Mouse (Mus musculus): ENCODE measurements around the gene Slc9c1.
"Not testable (repeated sequence)": the region's sequence is repeated elsewhere in the genome, so short reads cannot be mapped to it uniquely, and the experiment has no call there.

The Slc9c1 gene

GRCm38 (mm10) chr16:45535009-45535408 is at the start of gene Slc9c1:
Slc9c1 (plus strand) TSS chr16:45535309.
- no peak for DNase-seq (ENCODE audit: low spot score)

- no peak for DNase-seq (ENCODE audit: low spot score)
Measured at GRCm38 (mm10) chr16:45492927-45493326, 42.2 kb upstream of the Slc9c1 start, which contains the start of gene Gm609. Gm609 (minus strand) TSS chr16:45492969.

- DNase-seq (ENCODE audit: low spot score), result no peak
Measured at GRCm38 (mm10) chr16:45495326-45495725, 39.8 kb upstream of the Slc9c1 start.

- DNase-seq (ENCODE audit: low spot score), result no peak
Measured at GRCm38 (mm10) chr16:45525551-45525950, 9.6 kb upstream of the Slc9c1 start.

- DNase-seq (ENCODE audit: low spot score), result no peak
Measured at GRCm38 (mm10) chr16:45531950-45532349, 3.2 kb upstream of the Slc9c1 start, which contains the start of gene Gm17783. Gm17783 (minus strand) TSS chr16:45532050.

GRCm38 (mm10) chr16:45538342-45538741 is 3.2 kb downstream of the Slc9c1 start:
- DNase-seq (ENCODE audit: low spot score), result not testable (repeated sequence)

GRCm38 (mm10) chr16:45542108-45542507 is 7.0 kb downstream of the Slc9c1 start:
- DNase-seq (ENCODE audit: low spot score), result no peak

- no peak for DNase-seq (ENCODE audit: low spot score)
Measured at GRCm38 (mm10) chr16:45544341-45544740, 9.2 kb downstream of the Slc9c1 start.

GRCm38 (mm10) chr16:45547982-45548381 is 12.9 kb downstream of the Slc9c1 start:
- no peak for DNase-seq (ENCODE audit: low spot score)

- DNase-seq (ENCODE audit: low spot score), result no peak
Measured at GRCm38 (mm10) chr16:45551579-45551978, 16.5 kb downstream of the Slc9c1 start.

GRCm38 (mm10) chr16:45561747-45562146 is 26.6 kb downstream of the Slc9c1 start:
- DNase-seq (ENCODE audit: low spot score), result no peak

GRCm38 (mm10) chr16:45572307-45572706 is 37.2 kb downstream of the Slc9c1 start:
- DNase-seq (ENCODE audit: low spot score), result no peak

- no peak for DNase-seq (ENCODE audit: low spot score)
Measured at GRCm38 (mm10) chr16:45579883-45580282, 44.8 kb downstream of the Slc9c1 start.

- DNase-seq (ENCODE audit: low spot score), result no peak
Measured at GRCm38 (mm10) chr16:45582512-45582911, 47.4 kb downstream of the Slc9c1 start.

- DNase-seq (ENCODE audit: low spot score), result no peak
Measured at GRCm38 (mm10) chr16:45593656-45594055, 58.5 kb downstream of the Slc9c1 start.

GRCm38 (mm10) chr16:45595494-45595893 is 60.4 kb downstream of the Slc9c1 start:
- DNase-seq (ENCODE audit: low spot score), result no peak

GRCm38 (mm10) chr16:45608481-45608954 is 73.4 kb downstream of the Slc9c1 start:
- DNase-seq (ENCODE audit: low spot score), result no peak

GRCm38 (mm10) chr16:45609300-45609699 is 74.2 kb downstream of the Slc9c1 start:
- no peak for DNase-seq (ENCODE audit: low spot score)

GRCm38 (mm10) chr16:45610267-45610666 is 75.2 kb downstream of the Slc9c1 start, which contains the start of gene Gcsam:
Gcsam (plus strand) TSS chr16:45610380.
- DNase-seq (ENCODE audit: low spot score), result no peak

- DNase-seq (ENCODE audit: low spot score), result no peak
Measured at GRCm38 (mm10) chr16:45613247-45613646, 78.1 kb downstream of the Slc9c1 start.

GRCm38 (mm10) chr16:45615944-45616343 is 80.8 kb downstream of the Slc9c1 start:
- no peak for DNase-seq (ENCODE audit: low spot score)

- DNase-seq (ENCODE audit: low spot score), result no peak
Measured at GRCm38 (mm10) chr16:45619751-45620375, 84.8 kb downstream of the Slc9c1 start.

- DNase-seq (ENCODE audit: low spot score), result no peak
Measured at GRCm38 (mm10) chr16:45623230-45623629, 88.1 kb downstream of the Slc9c1 start.

GRCm38 (mm10) chr16:45624791-45625190 is 89.7 kb downstream of the Slc9c1 start:
- DNase-seq (ENCODE audit: low spot score), result no peak
